Mouse (Mus musculus): ENCODE data around the gene Spg20. TPM values are rescaled to one million over a fixed set of nuclear protein-coding genes. Genes with fewer than 3 reads are reported as not detected.

The Spg20 gene
- polyA plus RNA-seq, 1 experiment: not detected

- Histone ChIP-seq H3K4me3 (ENCODE audit: insufficient read depth, low read depth, low read length) (no peak overlapping the region), H3K4me1 (ENCODE audit: control insufficient read depth, insufficient read depth, low read length) (no peaks in the 10 kb centered on the region; the same call in 1 of the 2 replicates), H3K27ac (ENCODE audit: insufficient read depth, low read depth, low read length) (no peak overlapping the region)
- 79% methylated on average over 6 of the region's 6 CpGs for WGBS
- no peak for TF ChIP-seq CTCF (IDR thresholded peaks at IDR 0.05; ENCODE audit: insufficient read depth, low read depth, low read length)
- TF ChIP-seq POLR2A (IDR thresholded peaks at IDR 0.05; ENCODE audit: insufficient read depth, low read depth, low read length): no peak
Measured at GRCm38 (mm10) chr3:55078233-55078632, 33.7 kb upstream of the Spg20 start.

GRCm38 (mm10) chr3:55079619-55080018 is 32.3 kb upstream of the Spg20 start:
- H3K4me3 ChIP-seq (ENCODE audit: insufficient read depth, low read depth, low read length): no peak overlapping the region
- H3K4me1 ChIP-seq (ENCODE audit: control insufficient read depth, insufficient read depth, low read length): no peaks in the 10 kb centered on the region; the same call in 1 of the 2 replicates
- H3K27ac ChIP-seq (ENCODE audit: insufficient read depth, low read depth, low read length): no peak overlapping the region
- 75% methylated on average over 8 of the region's 8 CpGs for WGBS
- no peak for TF ChIP-seq CTCF (IDR thresholded peaks at IDR 0.05; ENCODE audit: insufficient read depth, low read depth, low read length)

GRCm38 (mm10) chr3:55080055-55080454 is 31.9 kb upstream of the Spg20 start:
- Histone ChIP-seq H3K27ac (ENCODE audit: insufficient read depth, low read depth, low read length) (no peak overlapping the region), H3K4me3 (ENCODE audit: insufficient read depth, low read depth, low read length) (no peak overlapping the region), H3K4me1 (ENCODE audit: control insufficient read depth, insufficient read depth, low read length) (no peaks in the 10 kb centered on the region; the same call in 1 of the 2 replicates)
- 15% methylated on average over 6 of the region's 6 CpGs for WGBS
- TF ChIP-seq CTCF (IDR thresholded peaks at IDR 0.05; ENCODE audit: insufficient read depth, low read depth, low read length) (0 out of 2 replicates have a peak, but pooled peaks have one; percentile 19), POLR2A (IDR thresholded peaks at IDR 0.05; ENCODE audit: insufficient read depth, low read depth, low read length) (no peak)

GRCm38 (mm10) chr3:55084781-55085180 is 27.1 kb upstream of the Spg20 start:
- WGBS: 60% methylated on average over 6 of the region's 6 CpGs
- TF ChIP-seq CTCF (IDR thresholded peaks at IDR 0.05; ENCODE audit: insufficient read depth, low read depth, low read length) (no peak), POLR2A (IDR thresholded peaks at IDR 0.05; ENCODE audit: insufficient read depth, low read depth, low read length) (no peak)
- H3K4me3 ChIP-seq (ENCODE audit: insufficient read depth, low read depth, low read length): no peak overlapping the region

GRCm38 (mm10) chr3:55085716-55086115 is 26.2 kb upstream of the Spg20 start:
- TF ChIP-seq POLR2A (IDR thresholded peaks at IDR 0.05; ENCODE audit: insufficient read depth, low read depth, low read length) (no peak), CTCF (IDR thresholded peaks at IDR 0.05; ENCODE audit: insufficient read depth, low read depth, low read length) (no peak)
- H3K4me1 ChIP-seq (ENCODE audit: control insufficient read depth, insufficient read depth, low read length): no peaks in the 10 kb centered on the region
- no peak overlapping the region; the same call in 1 of the 2 replicates for H3K27ac ChIP-seq (ENCODE audit: insufficient read depth, low read depth, low read length)
- H3K4me3 ChIP-seq (ENCODE audit: insufficient read depth, low read depth, low read length): no peak overlapping the region
- 57% methylated on average over 3 of the region's 3 CpGs for WGBS

More at GRCm38 (mm10) chr3:55084781-55085180, 27.1 kb upstream of the Spg20 start:
- Histone ChIP-seq H3K4me1 (ENCODE audit: control insufficient read depth, insufficient read depth, low read length) (no peaks in the 10 kb centered on the region), H3K27ac (ENCODE audit: insufficient read depth, low read depth, low read length) (no peak overlapping the region)

GRCm38 (mm10) chr3:55086948-55087347 is 25.0 kb upstream of the Spg20 start:
- H3K4me3 ChIP-seq (ENCODE audit: insufficient read depth, low read depth, low read length): no peak overlapping the region
- WGBS: 89% methylated on average over 5 of the region's 5 CpGs
- no peak overlapping the region for H3K27ac ChIP-seq (ENCODE audit: insufficient read depth, low read depth, low read length)
- no peaks in the 10 kb centered on the region for H3K4me1 ChIP-seq (ENCODE audit: control insufficient read depth, insufficient read depth, low read length)
- no peak for TF ChIP-seq POLR2A (IDR thresholded peaks at IDR 0.05; ENCODE audit: insufficient read depth, low read depth, low read length)
- no peak for TF ChIP-seq CTCF (IDR thresholded peaks at IDR 0.05; ENCODE audit: insufficient read depth, low read depth, low read length)

- H3K4me3 ChIP-seq (ENCODE audit: insufficient read depth, low read depth, low read length): no peak overlapping the region
- WGBS: 70% methylated on average over 4 of the region's 4 CpGs
- TF ChIP-seq POLR2A (IDR thresholded peaks at IDR 0.05; ENCODE audit: insufficient read depth, low read depth, low read length): no peak
- no peak for TF ChIP-seq CTCF (IDR thresholded peaks at IDR 0.05; ENCODE audit: insufficient read depth, low read depth, low read length)
- no peaks in the 10 kb centered on the region for H3K4me1 ChIP-seq (ENCODE audit: control insufficient read depth, insufficient read depth, low read length)
- H3K27ac ChIP-seq (ENCODE audit: insufficient read depth, low read depth, low read length): no peak overlapping the region
Measured at GRCm38 (mm10) chr3:55087360-55087759, 24.5 kb upstream of the Spg20 start.

- 64% methylated on average over 4 of the region's 4 CpGs for WGBS
- no peak overlapping the region for H3K27ac ChIP-seq (ENCODE audit: insufficient read depth, low read depth, low read length)
- no peak overlapping the region for H3K4me3 ChIP-seq (ENCODE audit: insufficient read depth, low read depth, low read length)
- no peak for TF ChIP-seq POLR2A (IDR thresholded peaks at IDR 0.05; ENCODE audit: insufficient read depth, low read depth, low read length)
- no peak for TF ChIP-seq CTCF (IDR thresholded peaks at IDR 0.05; ENCODE audit: insufficient read depth, low read depth, low read length)
- H3K4me1 ChIP-seq (ENCODE audit: control insufficient read depth, insufficient read depth, low read length): no peaks in the 10 kb centered on the region
Measured at GRCm38 (mm10) chr3:55088359-55088758, 23.5 kb upstream of the Spg20 start.

- no peak for TF ChIP-seq CTCF (IDR thresholded peaks at IDR 0.05; ENCODE audit: insufficient read depth, low read depth, low read length)
- TF ChIP-seq POLR2A (IDR thresholded peaks at IDR 0.05; ENCODE audit: insufficient read depth, low read depth, low read length): no peak
- 73% methylated on average over 3 of the region's 3 CpGs for WGBS
- no peak overlapping the region for H3K4me3 ChIP-seq (ENCODE audit: insufficient read depth, low read depth, low read length)
- no peak overlapping the region for H3K27ac ChIP-seq (ENCODE audit: insufficient read depth, low read depth, low read length)
- no peaks in the 10 kb centered on the region for H3K4me1 ChIP-seq (ENCODE audit: control insufficient read depth, insufficient read depth, low read length)
Measured at GRCm38 (mm10) chr3:55088843-55089242, 23.1 kb upstream of the Spg20 start.

- H3K4me1 ChIP-seq (ENCODE audit: control insufficient read depth, insufficient read depth, low read length): no peaks in the 10 kb centered on the region
- H3K4me3 ChIP-seq (ENCODE audit: insufficient read depth, low read depth, low read length): no peak overlapping the region
- no peak overlapping the region for H3K27ac ChIP-seq (ENCODE audit: insufficient read depth, low read depth, low read length)
- no peak for TF ChIP-seq CTCF (IDR thresholded peaks at IDR 0.05; ENCODE audit: insufficient read depth, low read depth, low read length)
- no peak for TF ChIP-seq POLR2A (IDR thresholded peaks at IDR 0.05; ENCODE audit: insufficient read depth, low read depth, low read length)
- WGBS: 81% methylated on average over 4 of the region's 4 CpGs
Measured at GRCm38 (mm10) chr3:55089291-55089690, 22.6 kb upstream of the Spg20 start.
